Mouse (Mus musculus) liver, embryonic 13.5 days (tissue): ENCODE data around the gene Limk2. TPM values are rescaled to one million over a fixed set of nuclear protein-coding genes. Genes with fewer than 3 reads are reported as not detected.

Source experiments
- ATAC-seq: fragments of 200-750 bp; cut with Nextera tagmentation; 2 replicates; pipeline ENCODE4 v1.8.0; 2017; ENCODE audit warnings: low read depth, mild to moderate bottlenecking, moderate number of reproducible peaks, moderate library complexity
- DNase-seq: peaks from one replicate; pipeline ENCODE4 v3.0.0; 2022
- H3K27ac ChIP-seq: fragments of 300-500 bp; sonication (generic); 2 replicates; pipeline ENCODE4 v1.5.1; 2015; ENCODE audit warnings: moderate library complexity, mild to moderate bottlenecking, inconsistent platforms
- H3K27me3 ChIP-seq: fragments of 300-500 bp; sonication (generic); 2 replicates; pipeline ENCODE4 v1.6.1; 2015; ENCODE audit warnings: mild to moderate bottlenecking, inconsistent platforms
- H3K36me3 ChIP-seq: fragments of 300-500 bp; sonication (generic); 2 replicates; pipeline ENCODE4 v1.6.1; 2015; ENCODE audit warnings: mild to moderate bottlenecking, inconsistent platforms
- H3K4me1 ChIP-seq: fragments of 300-500 bp; sonication (generic); replicated peaks from 2 replicates; pipeline ENCODE4 v1.6.1; 2015; ENCODE audit warnings: inconsistent platforms
- H3K4me2 ChIP-seq: fragments of 300-500 bp; sonication (generic); 2 replicates; pipeline ENCODE4 v1.6.1; 2015; ENCODE audit warnings: inconsistent platforms, mild to moderate bottlenecking, moderate library complexity
- H3K4me3 ChIP-seq: fragments of 300-500 bp; sonication (generic); replicated peaks from 2 replicates; pipeline ENCODE4 v1.5.1; 2015; ENCODE audit warnings: mild to moderate bottlenecking, inconsistent platforms
- H3K9ac ChIP-seq: fragments of 300-500 bp; sonication (generic); 2 replicates; pipeline ENCODE4 v1.6.1; 2015; ENCODE audit warnings: mild to moderate bottlenecking, inconsistent platforms
- H3K9me3 ChIP-seq: fragments of 300-500 bp; sonication (generic); replicated peaks from 2 replicates; pipeline ENCODE4 v1.6.1; 2016; ENCODE audit warnings: inconsistent platforms
- WGBS: fragments of 180-500 bp; shearing (Covaris S2); methylation state at CpG from one replicate; pipeline ENCODE4 v1.1.7; 2015; ENCODE audit not compliant: insufficient replicate concordance; 5-methylcytosine and 5-hydroxymethylcytosine counted together
- polyA plus RNA-seq: library from polyadenylated mRNA; unstranded; fragments of >200 nt; fragmentation: Nextera tagmentation; extraction: Ambion mirVana; gene quantifications from 2 replicates; pipeline ENCODE4 v1.2.1, GENCODE M21; 2015

Gene Limk2
- polyA plus RNA-seq, 1 experiment from 2014 or later: 8.7 TPM

DNA sequence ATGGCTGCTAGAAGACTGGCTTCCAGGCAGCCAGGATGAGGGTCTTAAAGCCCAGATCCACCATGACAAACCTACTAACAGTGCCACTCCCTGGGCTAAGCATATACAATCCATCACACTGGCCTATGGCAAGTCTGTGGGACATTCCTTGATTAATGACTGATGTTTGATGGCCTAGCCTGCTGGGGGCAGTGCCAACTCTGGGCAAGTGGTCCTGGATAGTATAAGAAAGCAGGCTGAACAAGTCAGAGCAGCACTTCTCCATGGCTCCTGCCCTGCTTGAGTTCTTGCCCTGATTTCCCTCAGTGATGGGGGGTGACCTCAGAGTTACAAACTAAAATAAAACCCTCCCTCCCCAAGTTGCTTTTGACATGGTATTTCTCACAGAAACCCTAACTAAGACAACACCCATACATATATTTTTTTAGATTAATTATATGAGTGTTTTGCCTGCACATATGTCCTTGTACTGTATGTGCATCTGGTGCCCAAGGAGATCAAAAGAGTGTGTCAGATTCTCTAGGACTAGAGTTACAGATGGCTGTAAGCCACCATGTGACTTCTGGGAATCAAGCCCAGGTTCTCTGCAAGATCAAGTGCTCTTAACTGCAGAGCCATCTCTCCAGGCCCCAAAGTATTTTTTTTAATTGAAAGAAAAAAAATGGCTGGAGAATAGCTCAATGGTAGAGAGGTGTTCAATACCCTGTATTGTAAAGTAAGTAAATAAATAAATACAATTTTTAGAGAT is 32.9 kb upstream of the Limk2 start:
- Histone ChIP-seq H3K9ac (no peak overlapping the region), H3K27me3 (no peaks in the 10 kb centered on the region), H3K27ac (no peak overlapping the region), H3K4me1 (peaks cover 11% of the 10 kb centered on the region), H3K36me3 (no peaks in the 10 kb centered on the region), H3K9me3 (no peaks in the 10 kb centered on the region), H3K4me2 (no peak overlapping the region), H3K4me3 (no peak overlapping the region)
- ATAC-seq: no peak
- DNase-seq: no peak

DNA sequence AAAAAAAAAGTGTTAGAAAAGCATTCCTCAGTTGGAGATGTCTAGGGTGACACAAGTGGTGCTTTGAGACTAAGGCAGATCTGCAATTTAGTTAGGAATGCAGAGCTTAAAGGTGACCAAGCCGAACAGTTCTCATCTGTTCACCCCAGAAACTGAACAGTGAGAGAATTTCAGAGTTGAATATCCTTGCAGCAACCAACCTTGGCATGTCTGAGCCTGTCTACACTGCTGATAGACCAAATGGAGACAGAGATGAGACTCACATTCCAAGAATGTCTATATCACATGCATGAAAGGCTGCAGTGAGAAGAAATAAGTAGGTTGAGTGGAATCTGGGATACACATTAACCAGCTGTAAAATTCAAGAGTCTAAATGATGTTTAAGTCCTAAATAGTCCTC is 28.6 kb upstream of the Limk2 start:
- Histone ChIP-seq H3K4me3 (no peak overlapping the region), H3K36me3 (no peaks in the 10 kb centered on the region), H3K9me3 (no peaks in the 10 kb centered on the region), H3K9ac (no peak overlapping the region), H3K4me2 (no peak overlapping the region), H3K27ac (no peak overlapping the region), H3K4me1 (no peaks in the 10 kb centered on the region), H3K27me3 (no peaks in the 10 kb centered on the region)
- no peak for ATAC-seq
- 73% methylated on average over 1 of the region's 1 CpGs for WGBS
- no peak for DNase-seq

GRCm38 (mm10) chr11:3433809-3434208 is 24.8 kb upstream of the Limk2 start:
- Histone ChIP-seq H3K9ac (no peak overlapping the region), H3K27me3 (no peaks in the 10 kb centered on the region), H3K4me1 (no peaks in the 10 kb centered on the region), H3K27ac (no peak overlapping the region), H3K9me3 (no peaks in the 10 kb centered on the region), H3K4me2 (no peak overlapping the region), H3K4me3 (no peak overlapping the region), H3K36me3 (no peaks in the 10 kb centered on the region)
- ATAC-seq (no peak), DNase-seq (no peak)
- WGBS: 58% methylated on average over 4 of the region's 4 CpGs

DNA sequence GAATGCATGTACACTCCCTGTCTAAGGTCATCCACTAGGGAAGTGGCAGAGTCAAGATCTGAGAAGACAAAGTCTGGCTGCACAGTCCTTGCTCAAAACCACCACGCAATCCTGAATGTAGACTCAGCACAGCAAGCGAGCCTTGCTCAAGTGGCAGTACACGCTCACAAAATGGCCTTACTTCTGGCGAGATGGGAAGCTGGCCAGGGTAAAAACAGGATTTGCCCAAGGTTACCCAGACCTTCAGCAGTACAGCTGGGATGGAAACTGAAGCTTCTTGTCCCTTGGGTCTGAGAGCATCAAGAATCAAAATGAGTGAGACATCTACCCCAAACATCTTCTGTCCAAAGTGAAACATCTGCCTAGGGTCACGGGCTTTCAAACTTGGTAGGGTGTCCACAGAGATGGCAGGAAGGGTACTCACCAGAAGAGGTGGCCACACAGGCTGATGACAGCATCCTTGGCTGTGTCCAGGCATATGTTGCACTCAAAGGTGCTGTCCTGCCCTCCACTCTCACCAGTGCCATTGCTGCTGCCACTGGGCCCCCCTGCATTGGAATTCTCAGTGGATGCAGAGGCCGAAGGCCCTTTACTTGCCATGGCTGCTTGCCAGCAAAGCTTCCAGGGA is 23.1 kb upstream of the Limk2 start:
- no peaks in the 10 kb centered on the region for H3K9me3 ChIP-seq
- H3K27ac ChIP-seq: no peak overlapping the region
- no peak overlapping the region for H3K4me3 ChIP-seq
- no peaks in the 10 kb centered on the region for H3K27me3 ChIP-seq
- WGBS: 71% methylated on average over 6 of the region's 6 CpGs
- no peak for ATAC-seq
- DNase-seq: no peak
- no peaks in the 10 kb centered on the region for H3K4me1 ChIP-seq
- no peaks in the 10 kb centered on the region for H3K36me3 ChIP-seq
- no peak overlapping the region for H3K9ac ChIP-seq
- no peak overlapping the region for H3K4me2 ChIP-seq

DNA sequence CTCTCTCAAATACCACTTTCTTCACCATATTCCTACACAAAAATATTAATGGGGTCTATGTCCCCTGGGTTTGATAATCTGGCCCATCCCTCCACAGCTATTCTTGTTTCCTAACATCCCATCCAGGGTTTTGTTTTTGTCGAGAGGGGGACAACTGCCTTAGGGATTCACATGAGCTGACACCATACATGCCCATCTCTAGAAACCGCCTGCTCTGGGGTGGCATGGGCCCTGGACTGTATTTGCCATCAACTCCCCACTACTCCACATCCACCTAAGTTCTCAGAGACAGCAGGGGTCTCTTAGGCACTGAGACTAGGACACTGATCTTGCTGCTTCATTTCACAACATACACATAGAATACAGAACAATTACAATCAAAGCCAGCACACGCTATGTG is 22.5 kb upstream of the Limk2 start:
- Histone ChIP-seq H3K36me3 (no peaks in the 10 kb centered on the region), H3K27ac (no peak overlapping the region), H3K9me3 (no peaks in the 10 kb centered on the region), H3K4me1 (no peaks in the 10 kb centered on the region), H3K4me3 (no peak overlapping the region), H3K4me2 (no peak overlapping the region), H3K9ac (no peak overlapping the region), H3K27me3 (no peaks in the 10 kb centered on the region)
- DNase-seq: no peak
- ATAC-seq: no peak
- 63% methylated on average over 3 of the region's 3 CpGs for WGBS

DNA sequence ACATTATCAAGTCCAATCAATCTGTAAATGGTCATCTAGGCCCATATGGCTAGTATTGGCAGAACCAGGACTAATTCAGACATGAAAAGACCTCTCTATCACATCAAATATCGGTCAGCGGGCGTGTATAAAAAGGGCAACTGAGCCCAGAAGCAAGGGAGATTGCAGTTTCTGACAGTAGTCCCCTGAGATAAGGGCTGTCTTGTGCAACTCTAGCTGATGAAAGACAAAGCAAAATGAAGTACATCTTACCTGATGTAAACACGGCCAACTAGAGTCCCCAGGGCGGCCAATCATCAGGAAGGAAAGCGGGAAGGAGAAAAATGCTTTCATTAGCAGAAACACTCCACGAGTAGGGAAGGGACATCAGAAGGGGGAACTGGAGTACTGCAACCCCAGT is 19.6 kb upstream of the Limk2 start:
- WGBS: 67% methylated on average over 7 of the region's 7 CpGs
- H3K4me3 ChIP-seq: no peak overlapping the region
- no peaks in the 10 kb centered on the region for H3K4me1 ChIP-seq
- ATAC-seq (no peak), DNase-seq (no peak)
- H3K9me3 ChIP-seq: no peaks in the 10 kb centered on the region
- H3K27me3 ChIP-seq: no peaks in the 10 kb centered on the region
- H3K9ac ChIP-seq: no peak overlapping the region
- peaks cover 17% of the 10 kb centered on the region for H3K36me3 ChIP-seq
- H3K27ac ChIP-seq: no peak overlapping the region
- H3K4me2 ChIP-seq: no peak overlapping the region

GRCm38 (mm10) chr11:3427697-3428230 is 18.8 kb upstream of the Limk2 start:
- no peaks in the 10 kb centered on the region for H3K9me3 ChIP-seq
- no peak overlapping the region for H3K4me2 ChIP-seq
- H3K36me3 ChIP-seq: peaks cover 18% of the 10 kb centered on the region
- no peak for DNase-seq
- ATAC-seq: no peak
- H3K4me1 ChIP-seq: no peaks in the 10 kb centered on the region
- no peak overlapping the region for H3K4me3 ChIP-seq
- no peak overlapping the region for H3K9ac ChIP-seq
- WGBS: 56% methylated on average over 3 of the region's 3 CpGs
- no peak overlapping the region for H3K27ac ChIP-seq
- H3K27me3 ChIP-seq: no peaks in the 10 kb centered on the region

DNA sequence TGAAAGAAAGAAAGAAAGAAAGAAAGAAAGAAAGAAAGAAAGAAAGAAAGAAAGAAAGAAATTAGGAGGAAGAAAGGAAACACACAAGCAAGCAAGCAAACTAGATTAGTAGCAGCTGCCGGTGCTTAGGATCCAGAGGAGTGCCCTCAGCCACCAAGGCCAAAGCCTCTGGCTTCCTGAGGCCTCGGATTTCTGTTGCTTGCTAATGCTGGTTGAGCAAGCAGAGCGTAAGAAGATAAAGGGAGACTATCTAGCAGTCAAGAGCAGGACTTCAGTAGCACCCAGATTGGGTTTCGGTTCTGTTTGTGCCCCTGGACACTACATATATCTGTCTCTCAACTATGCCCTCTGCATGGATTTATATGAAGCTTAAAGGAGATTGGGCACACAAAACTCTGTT is 13.3 kb upstream of the Limk2 start:
- Histone ChIP-seq H3K9me3 (no peaks in the 10 kb centered on the region), H3K36me3 (peaks cover 34% of the 10 kb centered on the region), H3K4me1 (peaks cover 2% of the 10 kb centered on the region; the same call in 1 of the 2 replicates), H3K9ac (no peak overlapping the region), H3K4me2 (no peak overlapping the region), H3K4me3 (no peak overlapping the region), H3K27ac (no peak overlapping the region), H3K27me3 (no peaks in the 10 kb centered on the region)
- 64% methylated on average over 4 of the region's 4 CpGs for WGBS
- ATAC-seq (no peak), DNase-seq (no peak)

DNA sequence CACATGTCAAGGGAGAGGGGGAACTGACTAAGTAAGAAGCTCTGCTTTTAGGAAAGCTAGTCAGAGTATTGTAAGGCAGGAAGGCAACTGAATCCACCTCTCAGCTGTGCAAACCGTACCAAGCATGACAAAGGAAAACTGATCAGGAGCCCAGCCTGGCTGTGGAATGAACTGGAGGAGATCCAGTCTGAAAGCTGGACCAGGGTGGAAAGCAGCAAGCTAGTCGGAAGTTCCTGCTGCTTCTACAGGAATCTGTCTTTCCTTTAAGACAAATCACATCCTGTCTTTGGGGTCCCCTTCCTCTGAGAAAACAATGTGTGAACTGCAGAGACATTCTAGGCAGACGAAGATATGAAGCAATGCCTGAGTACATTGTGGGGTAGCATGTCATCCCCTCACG is 9.8 kb upstream of the Limk2 start:
- H3K9ac ChIP-seq: no peak overlapping the region
- no peak overlapping the region for H3K4me2 ChIP-seq
- peaks cover 2% of the 10 kb centered on the region; the same call in 1 of the 2 replicates for H3K4me1 ChIP-seq
- peaks cover 26% of the 10 kb centered on the region for H3K36me3 ChIP-seq
- WGBS: 44% methylated on average over 4 of the region's 4 CpGs
- no peaks in the 10 kb centered on the region for H3K27me3 ChIP-seq
- no peak for DNase-seq
- no peak for ATAC-seq
- H3K4me3 ChIP-seq: no peak overlapping the region
- no peaks in the 10 kb centered on the region for H3K9me3 ChIP-seq
- peak overlapping the region; percentile 50; the same call in 1 of the 2 replicates for H3K27ac ChIP-seq

DNA sequence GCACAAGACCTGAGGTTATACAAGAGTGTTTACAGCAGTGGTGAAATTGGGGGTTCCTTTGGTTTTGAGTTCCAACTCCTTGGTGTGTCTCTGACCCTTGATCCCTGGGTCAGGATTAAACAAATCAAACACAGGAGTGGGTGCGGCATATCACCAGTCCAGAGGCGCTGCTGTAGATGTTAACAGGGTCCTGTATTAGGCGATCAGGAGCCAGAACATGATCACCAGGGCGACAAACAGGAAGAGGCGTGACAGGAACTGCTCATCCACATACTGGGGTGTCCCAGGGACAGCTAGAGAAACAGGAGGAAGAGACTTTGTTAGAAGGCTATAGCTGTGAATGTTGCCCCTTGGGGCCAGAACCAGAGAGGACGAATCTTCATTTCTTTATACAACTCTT is 8.8 kb upstream of the Limk2 start:
- H3K4me3 ChIP-seq: no peak overlapping the region
- no peak overlapping the region for H3K27ac ChIP-seq
- no peak overlapping the region for H3K4me2 ChIP-seq
- no peaks in the 10 kb centered on the region for H3K9me3 ChIP-seq
- DNase-seq (no peak), ATAC-seq (no peak)
- no peak overlapping the region for H3K9ac ChIP-seq
- whole genome bisulfite sequencing: 42% methylated on average over 6 of the region's 6 CpGs
- H3K4me1 ChIP-seq: peaks cover 2% of the 10 kb centered on the region; the same call in 1 of the 2 replicates
- H3K27me3 ChIP-seq: no peaks in the 10 kb centered on the region
- peaks cover 24% of the 10 kb centered on the region for H3K36me3 ChIP-seq

DNA sequence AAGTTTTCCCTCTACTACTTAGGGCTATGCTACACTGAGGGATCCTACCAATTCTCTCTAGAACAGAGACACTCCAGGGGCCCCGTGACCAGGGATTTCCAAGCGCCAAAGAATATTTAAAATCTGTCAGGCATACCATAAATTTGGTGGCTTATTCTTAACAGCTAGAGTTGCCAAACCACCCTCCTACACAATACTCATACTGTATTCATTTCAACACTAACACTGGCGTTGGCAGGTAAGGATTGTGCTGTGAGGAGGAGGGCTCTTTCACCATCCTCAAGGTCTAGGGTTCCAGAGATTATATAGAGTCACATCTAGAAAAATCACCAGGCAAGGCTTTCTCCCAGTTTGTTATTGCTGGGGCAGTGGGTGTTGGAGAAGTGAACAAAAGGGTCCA is 7.4 kb upstream of the Limk2 start:
- ATAC-seq (no peak), DNase-seq (no peak)
- no peaks in the 10 kb centered on the region for H3K9me3 ChIP-seq
- no peaks in the 10 kb centered on the region for H3K27me3 ChIP-seq
- no peak overlapping the region for H3K9ac ChIP-seq
- H3K27ac ChIP-seq: no peak overlapping the region
- peaks cover 24% of the 10 kb centered on the region for H3K36me3 ChIP-seq
- peaks cover 2% of the 10 kb centered on the region; the same call in 1 of the 2 replicates for H3K4me1 ChIP-seq
- H3K4me2 ChIP-seq: no peak overlapping the region
- no peak overlapping the region for H3K4me3 ChIP-seq
- WGBS: 79% methylated on average over 3 of the region's 3 CpGs

DNA sequence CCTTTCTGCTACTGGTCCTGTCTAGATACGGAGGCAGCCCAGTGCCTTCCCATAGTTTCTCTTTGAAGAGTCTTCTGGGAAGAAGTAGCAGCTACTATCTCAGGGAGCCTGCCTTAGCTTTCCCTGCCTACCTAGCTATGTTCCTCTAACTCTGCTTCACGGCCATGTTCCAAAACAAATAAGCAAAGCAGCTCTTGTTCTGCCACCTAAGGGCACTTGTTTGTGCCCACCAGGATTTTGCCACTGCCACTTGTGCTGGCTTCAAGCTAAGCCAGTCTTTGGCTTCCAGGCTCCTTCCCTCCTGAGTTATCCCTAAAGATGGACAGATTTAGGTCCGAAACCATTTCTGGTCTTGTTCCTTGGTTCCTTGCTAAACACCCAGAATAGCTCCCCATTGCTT is 3.1 kb upstream of the Limk2 start:
- Histone ChIP-seq H3K9ac (no peak overlapping the region), H3K27me3 (no peaks in the 10 kb centered on the region), H3K4me1 (peaks cover 20% of the 10 kb centered on the region), H3K36me3 (peaks cover 6% of the 10 kb centered on the region; the same call in 1 of the 2 replicates), H3K4me2 (no peak overlapping the region), H3K4me3 (no peak overlapping the region), H3K9me3 (no peaks in the 10 kb centered on the region), H3K27ac (no peak overlapping the region)
- 59% methylated on average over 3 of the region's 3 CpGs for WGBS
- DNase-seq (no peak), ATAC-seq (no peak)
